Mouse (Mus musculus) stomach, postnatal 0 days (tissue): ENCODE results near the gene Stx4a. TPM values are rescaled to one million over a fixed set of nuclear protein-coding genes. Genes with fewer than 3 reads are reported as not detected.

ENCODE experiments used
- ATAC-seq: fragments of 200-750 bp; cut with Nextera tagmentation; 2 replicates; pipeline ENCODE4 v1.8.0; 2017; ENCODE audit not compliant: low FRiP score, low TSS enrichment
- DNase-seq: peaks from one replicate; pipeline ENCODE4 v3.0.0-alpha.2; 2016; ENCODE audit warnings: low spot score
- H3K27ac ChIP-seq: fragments of 300-500 bp; sonication (generic); replicated peaks from 2 replicates; pipeline ENCODE4 v1.5.1; 2014; ENCODE audit warnings: mild to moderate bottlenecking, control low read depth
- H3K27me3 ChIP-seq: fragments of 300-500 bp; sonication (generic); 2 replicates; pipeline ENCODE4 v1.6.1; 2014; ENCODE audit warnings: low read length; ENCODE audit not compliant: control insufficient read depth, insufficient read depth
- H3K36me3 ChIP-seq: fragments of 300-500 bp; sonication (generic); 2 replicates; pipeline ENCODE4 v1.6.1; 2014; ENCODE audit warnings: low read length, mixed read lengths; ENCODE audit not compliant: control insufficient read depth, insufficient read depth
- H3K4me1 ChIP-seq: fragments of 300-500 bp; sonication (generic); replicated peaks from 2 replicates; pipeline ENCODE4 v1.6.1; 2014; ENCODE audit warnings: antibody characterized with exemption; ENCODE audit not compliant: control insufficient read depth, insufficient read depth
- H3K4me2 ChIP-seq: fragments of 300-500 bp; sonication (generic); replicated peaks from 2 replicates; pipeline ENCODE4 v1.6.1; 2014; ENCODE audit warnings: low read depth, mild to moderate bottlenecking, control low read depth, moderate library complexity
- H3K4me3 ChIP-seq: fragments of 300-500 bp; sonication (generic); 2 replicates; pipeline ENCODE4 v1.5.1; 2014; ENCODE audit warnings: low read depth, low read length, control low read depth
- H3K9ac ChIP-seq: fragments of 300-500 bp; sonication (generic); 2 replicates; pipeline ENCODE4 v1.6.1; 2014; ENCODE audit warnings: mild to moderate bottlenecking, low read length, control low read depth, mixed read lengths
- H3K9me3 ChIP-seq: fragments of 300-500 bp; sonication (generic); 2 replicates; pipeline ENCODE4 v1.6.1; 2016; ENCODE audit warnings: low read length; ENCODE audit not compliant: control insufficient read depth
- CTCF ChIP-seq: IDR thresholded peaks from 2 replicates; pipeline ENCODE4 v1.5.1; 2016; ENCODE audit warnings: antibody characterized with exemption, low read depth, mild to moderate bottlenecking, moderate library complexity
- EP300 ChIP-seq: optimal IDR thresholded peaks from 2 replicates; pipeline ENCODE3; 2016; ENCODE audit warnings: antibody characterized with exemption
- WGBS: fragments of 180-500 bp; shearing (Covaris S2); extraction: QIAGEN DNeasy Blood & Tissue Kit; methylation state at CpG from one replicate; pipeline ENCODE4 v1.1.7; 2014; 5-methylcytosine and 5-hydroxymethylcytosine counted together
- polyA plus RNA-seq: library from polyadenylated mRNA; unstranded; fragments of >200 nt; fragmentation: Nextera tagmentation; extraction: Ambion mirVana; gene quantifications from 2 replicates; pipeline ENCODE4 v1.2.1, GENCODE M21; 2015

The Stx4a gene
- polyA plus RNA-seq, 1 experiment from 2014 or later, result 28.4 TPM

- WGBS, result under 1% methylated on average over 40 of the region's 40 CpGs
- peaks cover 8% of the 10 kb centered on the region; the same call in 1 of the 2 replicates for H3K36me3 ChIP-seq
- H3K9me3 ChIP-seq, result no peaks in the 10 kb centered on the region
- H3K27ac ChIP-seq, result peak overlapping the region; percentile 96
- TF ChIP-seq EP300 (no peak), CTCF (no peak)
- H3K4me2 ChIP-seq, result peak overlapping the region; percentile 90
- H3K4me3 ChIP-seq, result peak overlapping the region; percentile 82
- H3K4me1 ChIP-seq, result 0 out of 2 replicates have a peak, but pooled peaks cover 5% of the 10 kb centered on the region
- DNase-seq (peak; percentile 84), ATAC-seq (peak; percentile 66)
- H3K27me3 ChIP-seq, result no peaks in the 10 kb centered on the region
- peak overlapping the region; percentile 76 for H3K9ac ChIP-seq
Measured at GRCm38 (mm10) chr7:127842001-127842718, 18.1 kb downstream of the Stx4a start.

- no peak for TF ChIP-seq EP300
- TF ChIP-seq CTCF, result no peak
- Histone ChIP-seq H3K27me3 (no peaks in the 10 kb centered on the region), H3K36me3 (peaks cover 8% of the 10 kb centered on the region; the same call in 1 of the 2 replicates), H3K27ac (no peak overlapping the region), H3K4me1 (no peaks in the 10 kb centered on the region), H3K9ac (no peak overlapping the region), H3K4me3 (no peak overlapping the region), H3K9me3 (no peaks in the 10 kb centered on the region), H3K4me2 (no peak overlapping the region)
- ATAC-seq (peak; percentile 22; the same call in 1 of the 2 replicates), DNase-seq (no peak)
- WGBS, result 63% methylated on average over 6 of the region's 6 CpGs
Measured at GRCm38 (mm10) chr7:127849973-127850875, 26.1 kb downstream of the Stx4a start.

GRCm38 (mm10) chr7:127850906-127851305 lies 26.8 kb downstream of the Stx4a start:
- ATAC-seq, result peak; percentile 42
- TF ChIP-seq CTCF, result no peak
- 39% methylated on average over 5 of the region's 5 CpGs for WGBS

GRCm38 (mm10) chr7:127858258-127858657 lies 34.2 kb downstream of the Stx4a start:
- Histone ChIP-seq H3K4me3 (no peak overlapping the region), H3K36me3 (no peaks in the 10 kb centered on the region), H3K9ac (no peak overlapping the region), H3K27me3 (no peaks in the 10 kb centered on the region), H3K4me1 (no peaks in the 10 kb centered on the region), H3K9me3 (no peaks in the 10 kb centered on the region), H3K4me2 (no peak overlapping the region), H3K27ac (no peak overlapping the region)
- ATAC-seq, result no peak
- TF ChIP-seq CTCF (no peak), EP300 (no peak)
- 90% methylated on average over 6 of the region's 6 CpGs for WGBS
- no peak for DNase-seq

More at GRCm38 (mm10) chr7:127850906-127851305, 26.8 kb downstream of the Stx4a start:
- Histone ChIP-seq H3K27me3 (no peaks in the 10 kb centered on the region), H3K9me3 (no peaks in the 10 kb centered on the region), H3K36me3 (peaks cover 6% of the 10 kb centered on the region; the same call in 1 of the 2 replicates), H3K4me1 (no peaks in the 10 kb centered on the region), H3K4me3 (no peak overlapping the region), H3K4me2 (no peak overlapping the region), H3K9ac (no peak overlapping the region), H3K27ac (no peak overlapping the region)
- DNase-seq, result no peak

GRCm38 (mm10) chr7:127866434-127866833 lies 42.3 kb downstream of the Stx4a start:
- Histone ChIP-seq H3K9me3 (no peaks in the 10 kb centered on the region), H3K9ac (no peak overlapping the region), H3K27me3 (no peaks in the 10 kb centered on the region), H3K4me3 (no peak overlapping the region), H3K27ac (no peak overlapping the region), H3K4me1 (0 out of 2 replicates have a peak, but pooled peaks cover 3% of the 10 kb centered on the region), H3K4me2 (no peak overlapping the region), H3K36me3 (peaks cover 5% of the 10 kb centered on the region)
- ATAC-seq, result no peak
- DNase-seq, result no peak
- no peak for TF ChIP-seq EP300
- TF ChIP-seq CTCF, result no peak
- WGBS, result 95% methylated on average over 12 of the region's 12 CpGs
